Comparison of ENCODE assay signal across 8 mouse cellular contexts in genomic region chr11:59707481-59707880, GRCm38 (mm10). TPM values are rescaled to one million over a fixed set of nuclear protein-coding genes. Genes with fewer than 3 reads are reported as not detected.
DNase-seq lines count a peak whose midpoint lies in the region; ATAC-seq and TF ChIP-seq lines count a peak whose summit lies in the region.

No protein-coding gene starts in this region.

- no peaks in the 10 kb centered on the region for H3K36me3 ChIP-seq in lung, postnatal 0 days (ENCODE audit: insufficient read depth, low read length)
- H3K36me3 ChIP-seq in forebrain, embryonic 12.5 days (replicated peaks), result 0 out of 2 replicates have a peak, but pooled peaks cover 12% of the 10 kb centered on the region
- peaks cover 35% of the 10 kb centered on the region for H3K36me3 ChIP-seq in limb, embryonic 10.5 days
- H3K36me3 ChIP-seq in small intestine, adult 2 months (ENCODE audit: control insufficient read depth, insufficient read depth, low read length), result peaks cover 1% of the 10 kb centered on the region; the same call in 1 of the 2 replicates

- H3K9ac ChIP-seq in lung, postnatal 0 days (replicated peaks; ENCODE audit: low read depth), result no peak overlapping the region
- no peak overlapping the region for H3K9ac ChIP-seq in forebrain, embryonic 12.5 days

- H3K27ac ChIP-seq in lung, postnatal 0 days (ENCODE audit: low read length), result peak overlapping the region; percentile 87
- peak overlapping the region; percentile 84 for H3K27ac ChIP-seq in forebrain, embryonic 12.5 days
- H3K27ac ChIP-seq in limb, embryonic 10.5 days, result peak overlapping the region; percentile 59
- peak overlapping the region; percentile 80 for H3K27ac ChIP-seq in small intestine, adult 2 months (ENCODE audit: insufficient read depth, low read depth, low read length)

- no peak for TF ChIP-seq CTCF in lung, postnatal 0 days (IDR thresholded peaks at IDR 0.05)
- TF ChIP-seq CTCF in lung, adult 2 months (IDR thresholded peaks at IDR 0.05; ENCODE audit: insufficient read depth, low read length), result no peak
- no peak for TF ChIP-seq CTCF in small intestine, adult 2 months (IDR thresholded peaks at IDR 0.05; ENCODE audit: extremely low read depth, insufficient read length, insufficient replicate concordance, low read depth, low read length)

- peaks cover 24% of the 10 kb centered on the region; the same call in 1 of the 2 replicates for H3K4me1 ChIP-seq in lung, postnatal 0 days (ENCODE audit: insufficient read depth, low read depth, low read length)
- H3K4me1 ChIP-seq in lung, adult 2 months (ENCODE audit: control insufficient read depth, insufficient read depth, low read length), result peaks cover 33% of the 10 kb centered on the region
- peaks cover 42% of the 10 kb centered on the region for H3K4me1 ChIP-seq in forebrain, embryonic 12.5 days
- H3K4me1 ChIP-seq in limb, embryonic 10.5 days, result peaks cover 14% of the 10 kb centered on the region
- peaks cover 6% of the 10 kb centered on the region for H3K4me1 ChIP-seq in small intestine, adult 2 months (ENCODE audit: control insufficient read depth, insufficient read depth, insufficient read length, low read length)

- peak; percentile 59 for ATAC-seq in lung, postnatal 0 days
- ATAC-seq in forebrain, embryonic 12.5 days (ENCODE audit: low FRiP score), result peak; percentile 17; the same call in 1 of the 2 replicates

- no peak for TF ChIP-seq POLR2A in lung, adult 2 months (IDR thresholded peaks at IDR 0.05; ENCODE audit: borderline replicate concordance, extremely low read depth, low read depth, low read length)
- no peak for TF ChIP-seq POLR2A in small intestine, adult 2 months (IDR thresholded peaks at IDR 0.05; ENCODE audit: low read depth, low read length)

- DNase-seq in lung, postnatal 0 days (ENCODE audit: low spot score), result peak; percentile 71
- DNase-seq in lung, adult 2 months, result no peak
- DNase-seq in limb, embryonic 10.5 days (ENCODE audit: low spot score), result no peak
- DNase-seq in cerebellum, postnatal 14 days, result no peak
- DNase-seq in gastrocnemius, postnatal 36 days, result no peak
- no peak for DNase-seq in gastrocnemius, postnatal 25 days

- 30% methylated on average over 2 of the region's 2 CpGs for WGBS in lung, postnatal 0 days
- WGBS in lung, adult 2 months, result 38% methylated on average over 2 of the region's 2 CpGs
- 10% methylated on average over 2 of the region's 2 CpGs for WGBS in forebrain, embryonic 12.5 days
- 54% methylated on average over 2 of the region's 2 CpGs for WGBS in limb, embryonic 10.5 days
- 73% methylated on average over 2 of the region's 2 CpGs for WGBS in small intestine, adult 2 months

- peak overlapping the region; percentile 17; the same call in 1 of the 2 replicates for H3K4me2 ChIP-seq in lung, postnatal 0 days (replicated peaks; ENCODE audit: low read depth, low read length)
- peak overlapping the region; percentile 30; the same call in 1 of the 2 replicates for H3K4me2 ChIP-seq in forebrain, embryonic 12.5 days

- H3K4me3 ChIP-seq in lung, postnatal 0 days (ENCODE audit: low read depth, low read length), result no peak overlapping the region
- H3K4me3 ChIP-seq in lung, adult 2 months (replicated peaks; ENCODE audit: extremely low read depth, low read depth, low read length), result no peak overlapping the region
- H3K4me3 ChIP-seq in forebrain, embryonic 12.5 days (replicated peaks), result no peak overlapping the region
- H3K4me3 ChIP-seq in limb, embryonic 10.5 days, result no peak overlapping the region
- H3K4me3 ChIP-seq in small intestine, adult 2 months (ENCODE audit: low read depth, low read length), result no peak overlapping the region

- intact Hi-C loops in gastrocnemius, postnatal 36 days (cut with DNase I), result loop anchor here (5.0 kb wide), 1 partner anchor 45 kb away; the partner anchor contains the start of gene Mprip

- no peak for TF ChIP-seq EP300 in lung, postnatal 0 days (IDR thresholded peaks at IDR 0.05)

- no peaks in the 10 kb centered on the region for H3K9me3 ChIP-seq in lung, postnatal 0 days (ENCODE audit: low read length)
- no peaks in the 10 kb centered on the region for H3K9me3 ChIP-seq in forebrain, embryonic 12.5 days
- H3K9me3 ChIP-seq in limb, embryonic 10.5 days (replicated peaks), result no peaks in the 10 kb centered on the region

- H3K27me3 ChIP-seq in lung, postnatal 0 days (replicated peaks; ENCODE audit: insufficient read depth, low read length), result no peaks in the 10 kb centered on the region
- H3K27me3 ChIP-seq in forebrain, embryonic 12.5 days, result no peaks in the 10 kb centered on the region
- no peaks in the 10 kb centered on the region for H3K27me3 ChIP-seq in limb, embryonic 10.5 days (ENCODE audit: low read depth, poor library complexity, severe bottlenecking)
- H3K27me3 ChIP-seq in small intestine, adult 2 months (ENCODE audit: control insufficient read depth, insufficient read depth, low read length), result no peaks in the 10 kb centered on the region

RNA-seq across cellular contexts. Expression of gene Mprip, which starts 46.4 kb away (rescaled TPM):
- 88.0 and 114 TPM in 2 replicates for polyA plus RNA-seq in lung, postnatal 0 days (2015; fragmentation: Nextera tagmentation; extraction: Ambion mirVana)
- polyA plus RNA-seq in lung, adult 2 months (2012; rRNA removed), result 164 and 239 TPM in 2 replicates
- 39.9 and 77.3 TPM in 2 replicates for polyA plus RNA-seq in forebrain, embryonic 12.5 days (2016; fragmentation: Nextera tagmentation; extraction: Ambion mirVana)
- polyA plus RNA-seq in limb, embryonic 10.5 days (2016; fragmentation: Nextera tagmentation; extraction: Ambion mirVana), result 52.3 and 62.9 TPM in 2 replicates
- 38.8 and 76.4 TPM in 2 replicates for polyA plus RNA-seq in small intestine, adult 2 months (2012; rRNA removed)
- 10 to 100 TPM; 65.7 to 76.2 TPM for total RNA-seq in gastrocnemius, postnatal 36 days (2021)
- total RNA-seq in gastrocnemius, postnatal 25 days (2021), result 10 to 100 TPM; 71.9 to 86.7 TPM
